Mouse (Mus musculus) heart, adult 2 months (tissue): ENCODE measurements around the gene Tnfrsf11a. TPM values are rescaled to one million over a fixed set of nuclear protein-coding genes. Genes with fewer than 3 reads are reported as not detected.

Experiments used
- DNase-seq, 2 experiments: peaks; one replicate each; pipeline ENCODE4 v3.0.0; 2021
- H3K27ac ChIP-seq: fragments of 200-600 bp; 2 replicates; pipeline ENCODE4 v1.8.1; 2022
- H3K27me3 ChIP-seq: fragments of 200-500 bp; 2 replicates; pipeline ENCODE4 v1.6.1; 2012; ENCODE audit warnings: mild to moderate bottlenecking, low read length, inconsistent platforms, mixed read lengths; ENCODE audit not compliant: control insufficient read depth, insufficient read depth
- H3K36me3 ChIP-seq: fragments of 200-500 bp; 2 replicates; pipeline ENCODE4 v1.6.1; 2012; ENCODE audit warnings: low read length, inconsistent platforms; ENCODE audit not compliant: control insufficient read depth, insufficient read depth
- H3K4me1 ChIP-seq: fragments of 200-500 bp; 2 replicates; pipeline ENCODE4 v1.6.1; 2011; ENCODE audit warnings: low read length; ENCODE audit not compliant: control insufficient read depth, insufficient read depth
- H3K4me3 ChIP-seq: fragments of 200-600 bp; 2 replicates; pipeline ENCODE4 v1.8.1; 2022
- H3K79me2 ChIP-seq: fragments of 200-500 bp; replicated peaks from 2 replicates; pipeline ENCODE4 v1.6.1; 2012; ENCODE audit warnings: mild to moderate bottlenecking, inconsistent platforms, low read length, moderate library complexity, mixed read lengths; ENCODE audit not compliant: control insufficient read depth, insufficient read depth
- H3K9ac ChIP-seq: fragments of 200-500 bp; 2 replicates; pipeline ENCODE4 v1.6.1; 2012; ENCODE audit warnings: low read depth, mild to moderate bottlenecking, control low read depth, inconsistent platforms, low read length, mixed read lengths
- CTCF ChIP-seq: fragments of 200-600 bp; IDR thresholded peaks from 2 replicates; pipeline ENCODE4 v1.8.1; 2022; ENCODE audit warnings: antibody characterized with exemption, mild to moderate bottlenecking, moderate library complexity
- EP300 ChIP-seq: fragments of 200-500 bp; IDR thresholded peaks from 2 replicates; pipeline ENCODE4 v1.6.1; 2011; ENCODE audit warnings: low read depth, low read length, control low read depth; ENCODE audit not compliant: insufficient read depth
- POLR2A ChIP-seq: fragments of 200-500 bp; IDR thresholded peaks from 2 replicates; pipeline ENCODE4 v1.6.1; 2011; ENCODE audit warnings: mild to moderate bottlenecking, low read depth, low read length, control low read depth; ENCODE audit not compliant: insufficient read depth
- WGBS: fragments of 180-500 bp; shearing (Covaris S2); methylation state at CpG from one replicate; pipeline ENCODE4 v1.1.7; 2018; 5-methylcytosine and 5-hydroxymethylcytosine counted together
- intact Hi-C: fragments of 180-260 bp; cut with DNase I; formaldehyde crosslinking; loops from one replicate; pipeline ENCODE4 v1.15.1; 2025
- polyA plus RNA-seq: library from polyadenylated mRNA; depleted of rRNA; stranded (reverse); fragments of >200 nt; gene quantifications from 2 replicates; pipeline ENCODE4 v1.2.3, GENCODE M21; 2012
- total RNA-seq, 2 experiments: library from RNA; stranded (reverse); gene quantifications; 2 replicates each; pipeline ENCODE4 v1.2.3; 2021

Gene Tnfrsf11a
- total and polyA plus RNA-seq, 3 experiments: 1.4 to 1.9 (median 1.8) TPM

GRCm38 (mm10) chr1:105781391-105782146, 1.1 kb downstream of the Tnfrsf11a start:
- TF ChIP-seq POLR2A (no peak), CTCF (no peak), EP300 (no peak)
- Histone ChIP-seq H3K27me3 (no peaks in the 10 kb centered on the region; the same call in 1 of the 2 replicates), H3K79me2 (no peaks in the 10 kb centered on the region), H3K27ac (no peak overlapping the region), H3K9ac (no peak overlapping the region), H3K36me3 (no peaks in the 10 kb centered on the region), H3K4me1 (peaks cover 4% of the 10 kb centered on the region), H3K4me3 (peak overlapping the region; percentile 56)
- 43% methylated on average over 12 of the region's 12 CpGs for WGBS
- intact Hi-C loops: no loop called here
- no peak for DNase-seq

- peaks cover 7% of the 10 kb centered on the region for H3K4me1 ChIP-seq
- intact Hi-C loops: no loop called here
- whole genome bisulfite sequencing: 68% methylated on average over 5 of the region's 5 CpGs
- no peak overlapping the region for H3K27ac ChIP-seq
- no peaks in the 10 kb centered on the region for H3K36me3 ChIP-seq
- DNase-seq: no peak
- no peaks in the 10 kb centered on the region; the same call in 1 of the 2 replicates for H3K27me3 ChIP-seq
- no peak overlapping the region for H3K9ac ChIP-seq
- TF ChIP-seq CTCF (no peak), EP300 (no peak), POLR2A (no peak)
- H3K4me3 ChIP-seq: no peak overlapping the region
- H3K79me2 ChIP-seq: no peaks in the 10 kb centered on the region
Measured at GRCm38 (mm10) chr1:105784257-105785016, 3.9 kb downstream of the Tnfrsf11a start.

GRCm38 (mm10) chr1:105785146-105785545, 4.6 kb downstream of the Tnfrsf11a start:
- no peak overlapping the region for H3K4me3 ChIP-seq
- H3K27me3 ChIP-seq: no peaks in the 10 kb centered on the region; the same call in 1 of the 2 replicates
- H3K36me3 ChIP-seq: no peaks in the 10 kb centered on the region
- WGBS: 43% methylated on average over 4 of the region's 4 CpGs
- no peaks in the 10 kb centered on the region for H3K79me2 ChIP-seq
- intact Hi-C loops: no loop called here
- peaks cover 7% of the 10 kb centered on the region for H3K4me1 ChIP-seq
- peak in 1 of 2 experiments; percentile 27 for DNase-seq
- no peak overlapping the region for H3K9ac ChIP-seq
- TF ChIP-seq EP300: no peak
- no peak for TF ChIP-seq POLR2A
- TF ChIP-seq CTCF: no peak
- H3K27ac ChIP-seq: no peak overlapping the region

DNA sequence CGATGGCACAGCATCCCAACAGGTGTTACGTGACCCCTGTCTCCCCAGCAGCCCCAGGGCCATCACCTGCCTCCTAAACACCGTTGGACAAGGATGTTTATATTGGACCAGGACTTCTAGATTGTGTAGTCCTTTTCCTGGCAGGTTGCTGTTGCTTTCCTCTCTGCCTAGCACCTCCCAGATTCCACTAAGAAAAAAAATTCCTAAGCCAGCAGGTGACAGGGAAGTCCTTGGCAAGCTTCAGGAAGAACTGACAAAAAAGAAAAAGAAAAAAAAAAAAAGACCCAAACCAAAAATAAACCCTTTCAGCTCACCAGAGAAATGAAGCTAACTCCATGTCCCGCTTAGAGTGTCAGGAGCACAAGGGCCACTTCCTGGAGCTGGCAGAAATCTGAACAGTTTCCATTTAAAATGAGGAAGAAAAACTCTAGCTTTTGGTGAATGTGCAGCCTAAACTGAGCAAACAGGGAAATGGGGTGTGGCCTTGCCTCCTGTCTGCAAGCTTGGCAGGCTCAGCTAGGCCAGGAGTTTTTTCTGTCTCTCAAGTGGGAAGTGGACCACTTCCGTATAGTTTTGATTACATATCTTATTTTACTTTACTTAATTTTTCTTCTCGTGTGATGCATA, 6.3 kb downstream of the Tnfrsf11a start:
- TF ChIP-seq POLR2A: no peak
- no peak for TF ChIP-seq CTCF
- no peak for TF ChIP-seq EP300
- Histone ChIP-seq H3K4me3 (no peak overlapping the region), H3K79me2 (no peaks in the 10 kb centered on the region), H3K36me3 (no peaks in the 10 kb centered on the region), H3K27me3 (no peaks in the 10 kb centered on the region), H3K27ac (peak overlapping the region; percentile 12; the same call in 1 of the 2 replicates), H3K4me1 (peaks cover 7% of the 10 kb centered on the region), H3K9ac (no peak overlapping the region; the same call in 1 of the 2 replicates)
- peak in 1 of 2 experiments; percentile 32 for DNase-seq
- intact Hi-C loops: no loop called here
- WGBS: 44% methylated on average over 6 of the region's 6 CpGs

- no peak overlapping the region for H3K9ac ChIP-seq
- intact Hi-C loops: no loop called here
- peaks cover 6% of the 10 kb centered on the region for H3K4me1 ChIP-seq
- 86% methylated on average over 3 of the region's 3 CpGs for WGBS
- no peak for TF ChIP-seq EP300
- no peak for TF ChIP-seq CTCF
- no peak for TF ChIP-seq POLR2A
- no peaks in the 10 kb centered on the region for H3K27me3 ChIP-seq
- no peak overlapping the region for H3K27ac ChIP-seq
- DNase-seq: no peak
- no peaks in the 10 kb centered on the region for H3K79me2 ChIP-seq
- H3K4me3 ChIP-seq: no peak overlapping the region
- H3K36me3 ChIP-seq: no peaks in the 10 kb centered on the region
Measured at GRCm38 (mm10) chr1:105790103-105790502, 9.6 kb downstream of the Tnfrsf11a start.

DNA sequence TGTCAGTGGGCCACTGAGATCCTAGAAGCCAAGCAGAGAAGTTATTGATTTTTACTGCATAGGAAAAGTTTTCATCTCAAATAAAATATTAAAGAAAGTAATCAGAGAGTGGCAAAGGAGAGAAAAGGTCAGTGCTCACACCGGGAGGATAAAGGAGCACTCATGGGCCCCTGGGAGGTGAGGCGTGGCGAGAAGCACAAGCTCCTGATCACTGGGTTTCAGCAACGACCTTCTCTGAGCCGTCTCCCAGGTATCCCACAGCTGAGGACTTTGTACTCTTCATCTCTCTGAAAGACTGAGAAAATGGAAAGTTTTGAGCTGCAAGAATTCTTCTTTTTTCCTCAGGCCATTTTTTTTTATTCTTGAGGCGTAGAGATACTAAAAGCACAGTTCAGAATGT, 14.2 kb downstream of the Tnfrsf11a start:
- 88% methylated on average over 6 of the region's 6 CpGs for whole genome bisulfite sequencing
- H3K27me3 ChIP-seq: no peaks in the 10 kb centered on the region
- no peaks in the 10 kb centered on the region for H3K79me2 ChIP-seq
- H3K27ac ChIP-seq: no peak overlapping the region
- no peak overlapping the region for H3K9ac ChIP-seq
- H3K4me1 ChIP-seq: no peaks in the 10 kb centered on the region
- no peak for DNase-seq
- no peak for TF ChIP-seq CTCF
- no peak for TF ChIP-seq EP300
- TF ChIP-seq POLR2A: no peak
- H3K4me3 ChIP-seq: no peak overlapping the region
- no peaks in the 10 kb centered on the region for H3K36me3 ChIP-seq
- intact Hi-C loops: no loop called here
